Mouse (Mus musculus) kidney, embryonic 14.5 days (tissue): ENCODE measurements around the gene Nrn1. TPM values are rescaled to one million over a fixed set of nuclear protein-coding genes. Genes with fewer than 3 reads are reported as not detected.

Experiments used
- ATAC-seq: fragments of 200-750 bp; cut with Nextera tagmentation; 2 replicates; pipeline ENCODE4 v1.8.0; 2017; ENCODE audit warnings: moderate number of reproducible peaks, mild to moderate bottlenecking, moderate TSS enrichment, moderate library complexity; ENCODE audit not compliant: low FRiP score, low TSS enrichment
- H3K27ac ChIP-seq: fragments of 300-500 bp; sonication (generic); 2 replicates; pipeline ENCODE4 v1.5.1; 2014; ENCODE audit warnings: low read depth, mild to moderate bottlenecking, low read length, moderate library complexity, mixed read lengths
- H3K27me3 ChIP-seq: fragments of 300-500 bp; sonication (generic); 2 replicates; pipeline ENCODE4 v1.6.1; 2014; ENCODE audit warnings: mild to moderate bottlenecking, low read length; ENCODE audit not compliant: control insufficient read depth, insufficient read depth
- H3K36me3 ChIP-seq: fragments of 300-500 bp; sonication (generic); 2 replicates; pipeline ENCODE4 v1.6.1; 2014; ENCODE audit warnings: low read length, mixed read lengths; ENCODE audit not compliant: control insufficient read depth, insufficient read depth
- H3K4me1 ChIP-seq: fragments of 300-500 bp; sonication (generic); 2 replicates; pipeline ENCODE4 v1.6.1; 2014; ENCODE audit warnings: low read length, mixed read lengths; ENCODE audit not compliant: control insufficient read depth, insufficient read depth
- H3K4me2 ChIP-seq: fragments of 300-500 bp; sonication (generic); replicated peaks from 2 replicates; pipeline ENCODE4 v1.6.1; 2014; ENCODE audit warnings: low read depth, mild to moderate bottlenecking, low read length
- H3K4me3 ChIP-seq: fragments of 300-500 bp; sonication (generic); 2 replicates; pipeline ENCODE4 v1.5.1; 2014; ENCODE audit warnings: mild to moderate bottlenecking, low read length
- H3K9ac ChIP-seq: fragments of 300-500 bp; sonication (generic); 2 replicates; pipeline ENCODE4 v1.6.1; 2014; ENCODE audit warnings: low read depth, mild to moderate bottlenecking, low read length, moderate library complexity
- H3K9me3 ChIP-seq: fragments of 300-500 bp; sonication (generic); 2 replicates; pipeline ENCODE4 v1.6.1; 2016; ENCODE audit warnings: low read length; ENCODE audit not compliant: control insufficient read depth
- WGBS: fragments of 180-500 bp; shearing (Covaris S2); extraction: QIAGEN DNeasy Blood & Tissue Kit; methylation state at CpG from one replicate; pipeline ENCODE4 v1.1.7; 2014; 5-methylcytosine and 5-hydroxymethylcytosine counted together
- polyA plus RNA-seq: library from polyadenylated mRNA; unstranded; fragments of >200 nt; fragmentation: Nextera tagmentation; extraction: Ambion mirVana; gene quantifications from 2 replicates; pipeline ENCODE4 v1.2.1, GENCODE M21; 2014

Gene Nrn1
- not detected in 2 replicates for polyA plus RNA-seq

DNA sequence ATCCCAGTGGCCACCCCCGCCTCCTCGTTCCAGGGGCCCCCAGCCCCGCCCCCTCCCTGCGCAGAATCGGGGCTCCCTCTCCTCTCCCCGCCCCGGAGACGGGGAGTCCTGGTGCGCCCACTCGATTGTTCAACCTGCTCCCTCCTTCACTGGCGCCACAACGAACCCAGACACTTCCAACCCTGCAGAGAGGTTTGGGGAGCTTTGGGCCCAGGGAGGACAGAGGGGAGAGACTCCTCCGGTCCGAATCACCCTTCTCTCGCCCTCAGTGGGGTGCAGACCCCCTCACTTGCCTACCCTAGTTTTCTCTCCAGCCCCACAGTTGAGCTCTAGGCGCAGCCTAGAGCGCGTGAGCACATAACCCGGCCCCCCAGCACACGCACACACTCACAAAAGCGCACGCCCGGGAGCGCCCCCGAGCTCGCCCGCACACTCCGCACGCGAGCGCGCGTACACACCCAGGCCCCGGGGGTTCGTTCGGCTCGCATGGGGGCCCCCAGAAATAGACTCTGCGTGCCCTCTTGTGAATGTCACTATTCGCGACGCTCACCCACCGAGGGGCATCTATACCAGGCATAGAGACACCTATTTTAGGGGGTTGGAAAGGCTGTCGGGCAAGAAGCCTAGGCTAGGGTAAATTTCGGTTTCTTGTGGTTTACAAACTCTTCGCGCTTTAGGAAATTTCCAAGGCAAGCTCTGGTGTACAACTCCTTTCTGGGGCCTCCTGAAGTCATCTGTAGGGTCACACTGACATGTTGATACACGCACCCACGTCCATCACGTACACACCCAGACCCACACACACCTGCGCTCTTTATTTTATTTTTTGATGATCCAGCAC, at the start of gene Nrn1:
Nrn1 (minus strand) TSS at position 401 of the 841 bp plus-strand sequence.
- Histone ChIP-seq H3K27me3 (peaks cover 58% of the 10 kb centered on the region), H3K27ac (no peak within 1 kb of the TSS), H3K9ac (no peak within 1 kb of the TSS), H3K9me3 (no peaks in the 10 kb centered on the region), H3K4me2 (peak within 1 kb of the TSS; percentile 73), H3K4me1 (no peaks in the 10 kb centered on the region; the same call in 1 of the 2 replicates), H3K4me3 (peak within 1 kb of the TSS; percentile 43), H3K36me3 (no peaks in the 10 kb centered on the region)
- WGBS: 1% methylated on average over 50 of the region's 50 CpGs
- ATAC-seq: no peak

DNA sequence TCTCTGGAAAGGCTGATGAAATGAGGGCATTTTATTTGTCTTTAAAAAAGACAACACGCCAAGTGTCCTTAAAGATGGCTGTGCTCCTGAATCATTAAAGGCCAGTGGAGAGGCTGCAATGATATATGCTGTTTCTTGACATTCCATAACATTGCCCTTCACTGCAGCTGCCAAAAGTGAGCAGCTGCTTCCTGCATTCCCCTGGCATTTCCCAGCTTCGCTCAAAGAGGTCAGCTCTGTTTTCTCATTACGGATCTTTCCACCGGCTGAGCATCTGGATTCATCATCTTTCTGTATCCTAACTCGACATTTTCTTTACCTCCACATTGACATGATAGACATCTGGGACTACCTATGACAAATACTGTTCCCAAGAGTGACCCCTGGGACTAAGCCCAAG, 44.7 kb upstream of the Nrn1 start:
- H3K9me3 ChIP-seq: no peaks in the 10 kb centered on the region
- H3K27ac ChIP-seq: no peak overlapping the region
- 69% methylated on average over 5 of the region's 5 CpGs for WGBS
- H3K27me3 ChIP-seq: no peaks in the 10 kb centered on the region
- no peaks in the 10 kb centered on the region for H3K4me1 ChIP-seq
- H3K9ac ChIP-seq: no peak overlapping the region
- no peak overlapping the region for H3K4me2 ChIP-seq
- no peak for ATAC-seq
- no peaks in the 10 kb centered on the region for H3K36me3 ChIP-seq
- H3K4me3 ChIP-seq: no peak overlapping the region

DNA sequence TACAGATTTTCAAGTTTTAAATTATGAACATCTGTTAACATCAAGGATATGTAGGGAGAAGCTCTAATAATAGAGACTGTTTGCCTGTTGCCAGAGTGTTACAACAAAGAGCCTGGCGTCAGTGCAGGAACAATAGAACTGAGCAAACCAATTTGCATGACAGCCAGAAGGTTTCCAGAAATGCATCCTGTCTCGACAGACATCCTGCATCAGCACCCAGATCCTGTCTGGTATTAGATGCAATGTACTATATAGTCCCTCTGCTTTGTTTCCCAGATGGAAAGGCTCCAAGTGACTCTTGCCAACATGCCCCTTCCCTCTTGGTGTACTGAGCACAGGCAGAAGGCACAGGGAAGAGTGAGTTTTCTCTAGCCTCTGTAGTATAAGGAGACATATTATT, 31.9 kb upstream of the Nrn1 start:
- H3K9me3 ChIP-seq: no peaks in the 10 kb centered on the region
- H3K4me3 ChIP-seq: no peak overlapping the region
- H3K27ac ChIP-seq: no peak overlapping the region
- H3K4me2 ChIP-seq: no peak overlapping the region
- ATAC-seq: no peak
- 69% methylated on average over 2 of the region's 2 CpGs for WGBS
- H3K4me1 ChIP-seq: no peaks in the 10 kb centered on the region
- H3K27me3 ChIP-seq: no peaks in the 10 kb centered on the region
- no peaks in the 10 kb centered on the region for H3K36me3 ChIP-seq
- no peak overlapping the region for H3K9ac ChIP-seq

DNA sequence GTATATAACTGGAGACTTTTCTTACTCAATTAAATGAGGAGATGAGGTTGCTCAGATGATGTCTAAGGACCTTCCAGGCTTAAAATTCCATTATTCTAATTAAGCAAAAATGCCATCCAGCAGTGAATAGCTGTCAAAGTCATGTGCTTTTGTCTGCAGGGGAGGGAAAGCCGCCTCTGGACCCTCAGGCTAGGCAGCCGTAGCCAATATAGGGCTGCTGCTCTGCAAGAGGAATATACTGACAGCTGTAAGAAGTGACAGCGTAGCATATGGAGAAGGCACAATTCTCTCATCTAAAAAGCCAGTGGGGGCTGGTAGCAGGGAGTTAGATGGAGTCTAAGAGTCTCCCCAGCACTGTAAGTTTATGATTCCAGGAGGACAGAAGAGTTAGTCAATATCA, 16.9 kb upstream of the Nrn1 start:
- WGBS: 85% methylated on average over 3 of the region's 3 CpGs
- H3K4me1 ChIP-seq: no peaks in the 10 kb centered on the region
- no peaks in the 10 kb centered on the region for H3K36me3 ChIP-seq
- H3K27ac ChIP-seq: no peak overlapping the region
- H3K9me3 ChIP-seq: no peaks in the 10 kb centered on the region
- no peaks in the 10 kb centered on the region for H3K27me3 ChIP-seq
- H3K4me3 ChIP-seq: no peak overlapping the region
- H3K9ac ChIP-seq: no peak overlapping the region
- no peak for ATAC-seq
- no peak overlapping the region for H3K4me2 ChIP-seq

DNA sequence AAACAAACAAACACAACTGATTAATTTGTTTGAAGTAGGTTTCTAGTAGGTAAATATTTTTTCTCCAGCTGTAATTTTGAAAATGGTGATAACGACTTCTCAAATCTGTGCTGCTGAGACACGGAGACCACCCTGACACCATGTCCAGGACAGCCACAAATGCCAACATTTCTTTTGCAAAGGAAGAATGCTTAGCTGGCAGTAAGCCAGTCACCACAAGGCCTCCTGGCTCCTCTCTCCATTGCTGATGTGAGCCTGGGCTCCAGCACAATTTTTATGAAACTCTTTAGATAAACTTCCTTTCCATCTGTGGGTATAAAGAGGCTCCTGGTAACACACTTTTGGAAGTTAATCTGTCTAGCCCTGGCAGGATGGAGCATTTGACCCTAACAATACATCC, 15.1 kb upstream of the Nrn1 start:
- no peak overlapping the region for H3K4me3 ChIP-seq
- 71% methylated on average over 2 of the region's 2 CpGs for WGBS
- no peak overlapping the region for H3K27ac ChIP-seq
- ATAC-seq: no peak
- no peak overlapping the region for H3K4me2 ChIP-seq
- no peaks in the 10 kb centered on the region for H3K36me3 ChIP-seq
- no peak overlapping the region for H3K9ac ChIP-seq
- H3K9me3 ChIP-seq: no peaks in the 10 kb centered on the region
- no peaks in the 10 kb centered on the region for H3K4me1 ChIP-seq
- no peaks in the 10 kb centered on the region for H3K27me3 ChIP-seq

DNA sequence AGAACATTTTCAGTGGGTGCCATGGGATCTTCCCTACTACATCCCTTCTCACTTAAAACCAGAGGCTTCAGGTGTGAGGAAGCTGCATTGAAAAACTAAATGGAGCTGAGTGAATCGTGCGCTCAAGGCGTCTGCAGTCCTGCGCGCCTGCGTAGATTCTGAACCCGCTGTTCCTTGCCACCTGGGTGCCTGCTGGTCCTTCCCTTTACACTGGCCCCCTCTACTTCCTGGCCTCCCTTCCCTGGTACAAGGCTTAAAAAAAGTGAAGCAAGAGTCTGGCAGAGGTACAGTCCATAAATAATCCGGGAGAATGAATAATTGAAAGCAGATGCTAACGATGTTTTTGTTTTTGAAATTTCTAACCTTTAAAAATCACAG, 1.7 kb upstream of the Nrn1 start:
- H3K4me1 ChIP-seq: no peaks in the 10 kb centered on the region
- H3K27me3 ChIP-seq: peaks cover 43% of the 10 kb centered on the region
- peak overlapping the region; percentile 73 for H3K4me2 ChIP-seq
- 7% methylated on average over 9 of the region's 9 CpGs for WGBS
- H3K27ac ChIP-seq: no peak overlapping the region
- no peaks in the 10 kb centered on the region for H3K36me3 ChIP-seq
- H3K4me3 ChIP-seq: peak overlapping the region; percentile 43
- ATAC-seq: peak; percentile 39; the same call in 1 of the 2 replicates
- peak overlapping the region; percentile 28; the same call in 1 of the 2 replicates for H3K9ac ChIP-seq
- no peaks in the 10 kb centered on the region for H3K9me3 ChIP-seq

DNA sequence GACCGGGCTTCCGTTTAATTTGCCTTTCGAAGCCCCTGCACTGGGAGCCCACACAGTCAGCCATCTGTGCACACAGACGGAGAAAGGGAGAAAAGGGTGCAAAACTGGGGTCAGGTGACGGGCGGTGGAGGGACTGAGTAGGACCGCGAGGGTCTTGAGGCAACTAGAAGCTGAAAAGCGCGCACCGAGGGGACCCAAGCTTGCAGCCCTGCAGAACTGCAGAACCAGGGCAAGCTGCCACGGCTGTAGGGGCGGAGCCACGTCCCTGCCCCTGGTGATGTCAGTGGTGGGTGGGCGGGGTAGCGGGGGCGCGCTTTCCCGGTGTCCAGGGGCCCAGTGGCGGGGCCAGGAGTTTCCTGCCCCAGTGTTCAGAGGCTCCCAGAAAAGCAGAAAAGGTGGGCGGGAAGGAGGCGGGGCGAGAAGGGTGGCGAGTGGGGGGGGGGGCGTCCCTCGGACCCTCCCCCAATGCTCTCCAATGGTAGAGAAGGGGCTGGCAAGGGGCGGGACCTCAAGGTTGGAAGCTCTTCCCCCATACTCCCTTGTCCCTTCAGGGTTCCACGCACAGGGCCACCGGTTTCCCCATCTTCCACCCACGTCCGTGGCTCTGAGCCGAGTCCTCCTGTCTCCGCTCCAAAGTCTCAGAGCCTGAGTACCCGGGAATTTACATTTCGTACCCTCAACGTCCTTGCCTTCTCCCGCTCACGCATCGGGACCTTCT, 1.1 kb upstream of the Nrn1 start:
- ATAC-seq: peak; percentile 95
- Histone ChIP-seq H3K9ac (peak overlapping the region; percentile 28; the same call in 1 of the 2 replicates), H3K36me3 (no peaks in the 10 kb centered on the region), H3K9me3 (no peaks in the 10 kb centered on the region), H3K4me3 (peak overlapping the region; percentile 43), H3K27me3 (peaks cover 49% of the 10 kb centered on the region), H3K4me1 (no peaks in the 10 kb centered on the region; the same call in 1 of the 2 replicates), H3K4me2 (peak overlapping the region; percentile 73), H3K27ac (no peak overlapping the region)
- under 1% methylated on average over 36 of the region's 39 CpGs for WGBS

DNA sequence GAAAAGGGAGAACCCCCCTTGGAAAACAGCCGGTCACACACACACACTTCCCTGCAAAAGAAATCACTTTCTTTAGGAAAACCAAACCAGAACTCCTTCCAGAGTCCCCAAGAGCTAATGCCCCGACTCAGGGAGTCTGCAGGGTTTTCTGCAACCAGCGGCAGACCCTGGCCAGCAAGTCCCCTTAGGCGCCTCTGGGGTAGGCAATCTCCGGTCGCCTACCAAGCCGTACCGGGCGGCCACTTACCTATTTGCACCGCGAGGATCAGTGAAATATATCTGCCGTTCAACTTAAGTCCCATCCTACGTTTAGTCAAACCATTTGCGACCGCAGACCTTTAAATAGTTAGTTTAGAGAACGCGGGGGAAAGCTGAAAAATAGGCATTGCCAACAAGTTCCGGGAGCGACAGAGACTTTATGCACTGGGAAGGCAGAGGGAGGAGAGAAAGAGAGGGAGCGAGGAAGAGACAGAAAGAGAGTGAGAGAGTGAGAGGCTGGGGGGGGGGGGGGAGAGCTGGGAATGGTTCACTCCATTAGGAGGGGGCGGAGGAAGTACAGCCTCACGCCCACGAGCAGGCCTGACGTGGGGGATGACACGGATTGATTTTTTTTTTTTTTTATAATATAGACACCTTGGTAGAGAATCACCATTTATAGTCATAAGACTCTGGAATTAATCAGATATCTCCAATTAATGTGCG, 791 bp downstream of the Nrn1 start:
- Histone ChIP-seq H3K9me3 (no peaks in the 10 kb centered on the region), H3K9ac (no peak overlapping the region), H3K27me3 (peaks cover 67% of the 10 kb centered on the region), H3K4me1 (no peaks in the 10 kb centered on the region; the same call in 1 of the 2 replicates), H3K4me3 (no peak overlapping the region), H3K27ac (no peak overlapping the region), H3K36me3 (no peaks in the 10 kb centered on the region), H3K4me2 (no peak overlapping the region)
- no peak for ATAC-seq
- WGBS: under 1% methylated on average over 26 of the region's 26 CpGs
